Mouse (Mus musculus) ES-Bruce4 (cell line): ENCODE results near the gene Flnc.

ENCODE experiments used
- EP300 ChIP-seq: IDR thresholded peaks from 2 replicates; pipeline ENCODE4 v1.6.1; 2011; ENCODE audit warnings: low read depth, low read length; ENCODE audit not compliant: insufficient read depth
- POLR2A ChIP-seq: IDR thresholded peaks from one replicate; pipeline ENCODE4 v1.8.1; 2011; ENCODE audit warnings: low read length; ENCODE audit not compliant: insufficient read depth

DNA sequence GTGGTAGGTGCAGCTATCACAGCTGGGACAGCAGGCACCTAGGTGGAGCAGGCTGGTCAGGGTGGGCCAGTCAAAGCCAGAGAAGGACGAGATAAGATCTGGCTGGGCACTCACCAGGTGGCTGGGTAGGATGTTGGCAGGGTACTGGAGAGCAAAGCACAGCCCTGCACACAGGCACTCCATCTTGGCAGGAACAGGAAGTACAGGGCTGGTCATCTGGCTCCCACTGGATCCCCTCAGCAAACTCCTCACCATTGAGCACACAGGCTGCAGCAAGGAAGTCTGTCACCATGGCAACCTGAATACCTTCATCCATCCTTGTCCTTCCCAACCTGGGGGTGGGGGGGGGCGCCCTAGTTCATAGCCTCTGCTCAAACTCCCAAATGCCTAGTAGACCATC lies 64.7 kb downstream of the Flnc start:
- TF ChIP-seq EP300 (no peak), POLR2A (no peak)
